Mouse (Mus musculus): Measurements from ENCODE around the gene Suox. TPM values are rescaled to one million over a fixed set of nuclear protein-coding genes. Genes with fewer than 3 reads are reported as not detected.

Suox gene
- polyA plus RNA-seq, 1 experiment from 2014 or later = 10.4 TPM

DNA sequence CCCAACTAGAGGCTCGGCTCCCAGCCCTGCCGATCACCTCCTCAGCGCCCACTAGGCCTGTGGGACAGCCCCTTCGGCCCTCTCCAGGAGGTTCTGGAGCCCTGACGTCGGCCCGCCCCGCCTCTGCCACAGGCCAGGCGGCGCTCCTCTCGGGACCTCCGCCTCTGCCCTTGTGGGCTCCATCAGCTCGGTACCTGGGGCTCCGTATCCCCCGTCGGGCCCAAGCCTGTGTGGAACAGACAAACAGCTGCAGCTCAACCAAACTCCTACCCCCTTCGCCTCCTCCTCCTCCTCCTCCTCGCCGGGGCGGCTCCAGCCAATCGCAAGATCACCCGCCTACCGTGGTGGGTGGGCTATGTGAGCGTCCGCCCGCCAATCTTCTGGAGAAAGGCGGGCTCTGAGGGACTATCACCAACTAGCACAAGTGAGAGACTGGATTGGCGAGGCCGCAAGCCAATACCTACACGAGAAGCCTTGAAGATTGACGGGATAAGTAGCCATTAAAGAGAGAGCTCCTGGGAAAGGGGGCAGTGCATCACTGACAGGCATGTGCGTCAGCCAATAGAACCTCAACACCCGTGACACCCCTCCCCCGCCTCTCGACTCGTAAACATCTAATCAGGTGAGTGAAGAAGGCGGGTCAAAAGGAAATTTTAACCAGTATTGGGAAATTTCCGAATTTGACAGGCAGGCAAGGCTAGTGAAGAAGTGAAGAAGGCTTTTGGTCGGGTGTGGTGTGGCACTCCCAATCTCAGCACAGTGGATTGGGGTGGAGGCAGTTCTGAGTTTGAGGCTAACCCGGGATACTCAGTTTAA, 22.3 kb upstream of the Suox start, which contains the start of gene Rab5b:
Gene Rab5b (minus strand): TSS at position 273 of the 816 bp plus-strand sequence.
- Histone ChIP-seq H3K4me2 (peak within 1 kb of the TSS; percentile 79), H3K27me3 (no peaks in the 10 kb centered on the region), H3K27ac (peak within 1 kb of the TSS; percentile 98), H3K9ac (peak within 1 kb of the TSS; percentile 79), H3K4me1 (peaks cover 16% of the 10 kb centered on the region), H3K4me3 (replicated peaks) (peak within 1 kb of the TSS; percentile 65), H3K9me3 (no peaks in the 10 kb centered on the region), H3K36me3 (replicated peaks) (peaks cover 31% of the 10 kb centered on the region)
- under 1% methylated on average over 40 of the region's 40 CpGs for WGBS
- peak; percentile 100 for ATAC-seq (ENCODE audit: low FRiP score)

DNA sequence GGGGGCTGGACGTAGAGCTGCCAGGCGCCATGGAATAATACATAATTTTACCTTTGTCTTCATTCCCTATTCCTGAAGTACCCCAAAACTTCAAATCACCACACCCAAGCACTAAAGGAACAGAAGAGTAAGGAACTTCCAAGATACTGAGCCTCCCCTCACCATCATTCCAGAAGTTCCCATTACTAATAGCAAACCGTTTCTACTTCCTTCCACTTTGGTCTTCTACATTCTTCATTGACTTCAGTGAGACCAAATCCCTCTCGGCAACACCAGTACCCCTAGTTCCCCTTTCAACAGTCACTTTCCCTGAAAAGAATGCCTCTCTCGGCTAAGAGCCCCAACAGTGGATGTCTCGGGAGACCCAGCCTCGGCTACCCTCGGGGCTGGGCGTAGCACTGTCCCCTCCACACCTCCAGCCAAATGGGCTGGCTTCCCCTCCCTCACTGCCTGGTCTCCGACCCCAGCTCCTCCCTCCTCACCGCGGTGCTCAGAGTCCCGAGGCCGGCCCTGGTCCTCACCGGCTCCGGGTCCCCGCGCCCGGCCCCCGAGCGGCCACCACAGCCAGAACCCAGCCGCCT, 21.6 kb upstream of the Suox start:
- 1% methylated on average over 22 of the region's 22 CpGs for WGBS
- ATAC-seq (ENCODE audit: low FRiP score) = no peak
- Histone ChIP-seq H3K9ac (peak overlapping the region; percentile 79), H3K4me1 (peaks cover 16% of the 10 kb centered on the region), H3K4me2 (peak overlapping the region; percentile 79), H3K9me3 (no peaks in the 10 kb centered on the region), H3K27ac (peak overlapping the region; percentile 98), H3K27me3 (no peaks in the 10 kb centered on the region), H3K4me3 (replicated peaks) (peak overlapping the region; percentile 65), H3K36me3 (replicated peaks) (peaks cover 24% of the 10 kb centered on the region)

DNA sequence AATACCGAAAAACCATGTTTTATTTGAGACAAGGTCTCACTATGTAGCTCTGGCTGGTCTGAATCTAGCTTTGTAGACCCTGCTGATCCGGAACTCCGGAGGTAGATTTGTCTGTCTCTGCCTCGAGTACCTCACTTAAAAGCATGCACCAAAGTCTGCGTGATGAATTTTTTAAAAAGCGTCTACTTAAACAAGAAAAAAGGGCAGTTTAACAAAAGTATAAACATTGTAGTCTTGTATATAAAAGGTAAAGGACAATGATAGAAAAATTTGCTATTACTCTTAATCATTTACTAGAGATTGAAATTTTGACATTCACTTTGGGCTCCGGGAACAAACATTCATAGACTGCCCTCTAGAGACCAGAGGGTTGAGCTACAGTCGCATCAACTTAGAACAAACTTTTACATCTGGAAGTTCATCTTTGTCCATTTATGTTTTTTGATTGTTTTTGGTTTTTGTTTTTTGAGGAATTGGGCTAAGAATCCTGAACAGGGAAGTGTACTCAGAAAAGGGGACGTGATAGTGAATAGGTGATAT, 666 bp upstream of the Suox start:
- Histone ChIP-seq H3K4me2 (peak overlapping the region; percentile 98), H3K9me3 (no peaks in the 10 kb centered on the region), H3K4me3 (replicated peaks) (peak overlapping the region; percentile 79), H3K36me3 (replicated peaks) (peaks cover 12% of the 10 kb centered on the region), H3K27ac (peak overlapping the region; percentile 69; the same call in 1 of the 2 replicates), H3K4me1 (peaks cover 11% of the 10 kb centered on the region), H3K27me3 (peaks cover 12% of the 10 kb centered on the region), H3K9ac (peak overlapping the region; percentile 74; the same call in 1 of the 2 replicates)
- WGBS = 4% methylated on average over 9 of the region's 9 CpGs
- ATAC-seq (ENCODE audit: low FRiP score) = no peak

- peaks cover 22% of the 10 kb centered on the region for H3K4me1 ChIP-seq
- 93% methylated on average over 9 of the region's 9 CpGs for WGBS
- no peak overlapping the region for H3K4me2 ChIP-seq
- no peak for ATAC-seq (ENCODE audit: low FRiP score)
- H3K36me3 ChIP-seq (replicated peaks) = peaks cover 6% of the 10 kb centered on the region; the same call in 1 of the 2 replicates
- H3K27ac ChIP-seq = no peak overlapping the region
- peaks cover 12% of the 10 kb centered on the region for H3K27me3 ChIP-seq
- H3K9me3 ChIP-seq = no peaks in the 10 kb centered on the region
- H3K4me3 ChIP-seq (replicated peaks) = no peak overlapping the region
- H3K9ac ChIP-seq = no peak overlapping the region
Measured at GRCm38 (mm10) chr10:128671148-128671547, 2.7 kb downstream of the Suox start.

- Histone ChIP-seq H3K9ac (peak overlapping the region; percentile 75), H3K9me3 (no peaks in the 10 kb centered on the region), H3K27me3 (peaks cover 12% of the 10 kb centered on the region), H3K4me1 (peaks cover 18% of the 10 kb centered on the region), H3K36me3 (replicated peaks) (peaks cover 6% of the 10 kb centered on the region; the same call in 1 of the 2 replicates), H3K4me3 (replicated peaks) (peak overlapping the region; percentile 78), H3K4me2 (peak overlapping the region; percentile 78), H3K27ac (peak overlapping the region; percentile 31; the same call in 1 of the 2 replicates)
- ATAC-seq (ENCODE audit: low FRiP score) = peak; percentile 66
- WGBS = under 1% methylated on average over 40 of the region's 42 CpGs
Measured at GRCm38 (mm10) chr10:128668790-128669672, 4.8 kb downstream of the Suox start.

GRCm38 (mm10) chr10:128665806-128666205, 8.1 kb downstream of the Suox start:
- no peak overlapping the region for H3K27ac ChIP-seq
- peaks cover 5% of the 10 kb centered on the region for H3K27me3 ChIP-seq
- peaks cover 12% of the 10 kb centered on the region for H3K4me1 ChIP-seq
- no peak overlapping the region for H3K9ac ChIP-seq
- no peaks in the 10 kb centered on the region for H3K36me3 ChIP-seq (replicated peaks)
- 97% methylated on average over 2 of the region's 2 CpGs for WGBS
- no peaks in the 10 kb centered on the region for H3K9me3 ChIP-seq
- H3K4me3 ChIP-seq (replicated peaks) = no peak overlapping the region
- H3K4me2 ChIP-seq = no peak overlapping the region
- no peak for ATAC-seq (ENCODE audit: low FRiP score)

GRCm38 (mm10) chr10:128665307-128665706, 8.6 kb downstream of the Suox start:
- no peak overlapping the region for H3K4me2 ChIP-seq

DNA sequence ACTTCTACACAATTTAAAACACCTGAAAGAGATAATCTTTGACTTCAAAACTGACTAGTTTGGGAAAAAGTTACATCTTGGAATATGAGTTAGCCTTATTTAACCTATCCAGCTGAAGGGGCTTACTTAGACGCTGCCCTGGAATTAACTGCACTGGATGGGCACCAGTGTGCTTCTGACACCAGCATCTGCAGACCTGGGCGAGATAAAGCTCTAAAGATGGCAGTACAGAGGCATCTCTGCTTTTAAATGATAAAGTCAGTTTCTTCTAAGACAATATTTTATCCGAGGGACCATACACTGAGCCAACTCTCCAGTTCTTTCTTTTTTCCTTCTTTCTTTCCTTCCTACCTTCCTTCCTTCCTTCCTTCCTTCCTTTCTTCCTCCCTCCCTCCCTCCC, 9.1 kb downstream of the Suox start:
- no peak overlapping the region for H3K4me2 ChIP-seq
- ATAC-seq (ENCODE audit: low FRiP score) = no peak
- H3K27me3 ChIP-seq = no peaks in the 10 kb centered on the region
- no peaks in the 10 kb centered on the region for H3K9me3 ChIP-seq
- H3K9ac ChIP-seq = no peak overlapping the region
- H3K4me3 ChIP-seq (replicated peaks) = no peak overlapping the region
- no peak overlapping the region for H3K27ac ChIP-seq
- H3K36me3 ChIP-seq (replicated peaks) = no peaks in the 10 kb centered on the region
- 75% methylated on average over 3 of the region's 3 CpGs for WGBS
- H3K4me1 ChIP-seq = peaks cover 12% of the 10 kb centered on the region

More at GRCm38 (mm10) chr10:128665307-128665706, 8.6 kb downstream of the Suox start:
- no peaks in the 10 kb centered on the region for H3K9me3 ChIP-seq
- H3K9ac ChIP-seq = no peak overlapping the region
- no peak overlapping the region for H3K27ac ChIP-seq
- no peak overlapping the region for H3K4me3 ChIP-seq (replicated peaks)
- WGBS = 82% methylated on average over 3 of the region's 3 CpGs
- H3K4me1 ChIP-seq = peaks cover 12% of the 10 kb centered on the region
- no peaks in the 10 kb centered on the region for H3K36me3 ChIP-seq (replicated peaks)
- no peak for ATAC-seq (ENCODE audit: low FRiP score)
- H3K27me3 ChIP-seq = peaks cover 3% of the 10 kb centered on the region

DNA sequence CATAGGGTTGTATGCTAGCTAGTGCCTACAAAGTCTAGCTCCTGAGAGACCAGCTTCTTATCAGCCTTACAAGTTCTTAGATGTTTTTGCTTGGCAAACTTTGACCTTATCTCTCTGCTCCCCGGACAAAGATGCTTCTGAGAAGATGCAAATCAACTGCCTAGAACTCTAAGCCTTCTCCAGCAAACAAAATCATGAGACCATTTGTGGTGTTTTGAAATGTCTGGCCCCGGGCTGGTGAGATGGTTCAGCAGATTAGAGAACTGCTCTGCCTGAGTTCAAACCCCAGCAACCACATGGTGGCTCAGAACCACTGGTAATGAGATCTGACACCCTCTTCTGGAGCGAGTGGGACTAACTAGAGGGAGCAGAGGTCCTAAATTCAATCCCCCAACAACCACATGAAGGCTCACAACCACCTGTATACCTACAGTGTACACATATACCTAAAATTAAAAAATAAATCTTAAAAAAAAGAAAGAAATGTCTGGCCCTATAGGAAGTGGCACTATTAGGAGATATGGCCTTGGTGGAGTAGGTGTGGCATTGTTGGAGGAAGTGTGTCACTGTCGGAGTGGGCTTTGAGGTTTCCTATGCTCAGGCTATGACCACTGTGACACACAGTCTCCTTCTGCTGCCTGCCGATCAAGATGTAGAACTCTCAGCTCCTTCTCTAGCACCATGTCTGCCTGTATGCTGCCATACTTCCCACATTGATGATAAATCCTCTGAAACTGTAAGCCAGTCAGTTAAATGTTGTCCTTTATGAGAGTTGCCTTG, 10.2 kb downstream of the Suox start:
- 74% methylated on average over 5 of the region's 5 CpGs for WGBS
- Histone ChIP-seq H3K9me3 (no peaks in the 10 kb centered on the region), H3K36me3 (replicated peaks) (no peaks in the 10 kb centered on the region), H3K4me3 (replicated peaks) (no peak overlapping the region), H3K27ac (no peak overlapping the region), H3K9ac (no peak overlapping the region), H3K27me3 (no peaks in the 10 kb centered on the region), H3K4me1 (peaks cover 6% of the 10 kb centered on the region), H3K4me2 (no peak overlapping the region)
- no peak for ATAC-seq (ENCODE audit: low FRiP score)

DNA sequence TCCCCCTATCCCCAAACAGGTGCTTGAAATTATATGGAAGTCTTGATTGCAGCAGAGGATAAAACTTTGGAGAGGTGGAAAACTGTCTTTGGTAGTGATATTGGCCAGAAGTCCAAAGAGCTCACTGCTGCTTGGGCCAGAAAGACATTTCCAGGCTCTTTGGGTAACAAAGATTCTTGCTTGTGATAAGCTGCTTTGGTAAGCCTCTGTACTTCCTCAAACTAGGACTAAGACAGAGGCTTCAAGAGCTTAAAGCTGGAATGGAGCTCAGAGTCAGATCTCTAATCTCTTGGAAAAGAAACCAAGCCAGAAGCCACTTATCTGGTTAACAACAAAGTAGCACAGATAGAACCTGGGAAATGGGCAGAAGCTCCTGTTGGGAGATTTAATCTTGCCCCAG, 11.4 kb downstream of the Suox start:
- H3K4me1 ChIP-seq = no peaks in the 10 kb centered on the region
- H3K27me3 ChIP-seq = no peaks in the 10 kb centered on the region
- no peak overlapping the region for H3K27ac ChIP-seq
- no peak overlapping the region for H3K4me2 ChIP-seq
- no peak overlapping the region for H3K4me3 ChIP-seq (replicated peaks)
- no peaks in the 10 kb centered on the region for H3K9me3 ChIP-seq
- H3K36me3 ChIP-seq (replicated peaks) = no peaks in the 10 kb centered on the region
- H3K9ac ChIP-seq = no peak overlapping the region
- ATAC-seq (ENCODE audit: low FRiP score) = no peak

DNA sequence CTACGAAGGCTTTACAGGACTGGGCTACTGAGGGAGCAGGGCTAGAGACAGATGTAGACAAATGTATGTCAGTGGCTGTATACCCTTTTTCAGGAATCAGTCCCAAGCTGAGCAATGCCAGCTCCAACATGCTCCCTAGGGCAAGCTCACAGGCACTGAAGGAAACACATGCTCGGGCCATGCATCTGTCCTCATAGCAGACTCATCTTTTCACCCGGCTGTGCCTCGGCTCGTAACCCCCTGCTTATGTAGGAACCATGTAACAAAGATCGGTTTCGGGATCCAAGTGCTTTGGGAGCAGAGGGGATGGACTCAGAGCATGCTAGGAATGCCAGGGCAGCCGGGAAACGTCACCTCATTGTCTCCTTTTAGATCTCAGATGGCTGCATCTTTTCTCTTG, 14.4 kb downstream of the Suox start:
- no peak overlapping the region for H3K9ac ChIP-seq
- 57% methylated on average over 9 of the region's 9 CpGs for WGBS
- no peak overlapping the region for H3K4me3 ChIP-seq (replicated peaks)
- no peaks in the 10 kb centered on the region for H3K27me3 ChIP-seq
- H3K9me3 ChIP-seq = no peaks in the 10 kb centered on the region
- no peaks in the 10 kb centered on the region for H3K4me1 ChIP-seq
- no peak overlapping the region for H3K27ac ChIP-seq
- H3K4me2 ChIP-seq = no peak overlapping the region
- H3K36me3 ChIP-seq (replicated peaks) = no peaks in the 10 kb centered on the region
- ATAC-seq (ENCODE audit: low FRiP score) = no peak
